Mouse (Mus musculus) thymus, postnatal 0 days (tissue): ENCODE data around the gene 2010111I01Rik. TPM values are rescaled to one million over a fixed set of nuclear protein-coding genes. Genes with fewer than 3 reads are reported as not detected.
A peak's percentile ranks its signal among the peaks of the same experiment; 100 is the strongest.

Experiments used
- DNase-seq: peaks from one replicate; pipeline ENCODE4 v3.0.0-alpha.2; 2015; ENCODE audit warnings: low spot score
- polyA plus RNA-seq: library from polyadenylated mRNA; unstranded; fragments of >200 nt; fragmentation: Nextera tagmentation; extraction: Ambion mirVana; gene quantifications from 2 replicates; pipeline ENCODE4 v1.2.1, GENCODE M21; 2015

Gene 2010111I01Rik
- polyA plus RNA-seq, 1 experiment from 2014 or later: 69.4 TPM

- DNase-seq: no peak
Observed at GRCm38 (mm10) chr13:63111297-63112042, 146.8 kb downstream of the 2010111I01Rik start.

DNA sequence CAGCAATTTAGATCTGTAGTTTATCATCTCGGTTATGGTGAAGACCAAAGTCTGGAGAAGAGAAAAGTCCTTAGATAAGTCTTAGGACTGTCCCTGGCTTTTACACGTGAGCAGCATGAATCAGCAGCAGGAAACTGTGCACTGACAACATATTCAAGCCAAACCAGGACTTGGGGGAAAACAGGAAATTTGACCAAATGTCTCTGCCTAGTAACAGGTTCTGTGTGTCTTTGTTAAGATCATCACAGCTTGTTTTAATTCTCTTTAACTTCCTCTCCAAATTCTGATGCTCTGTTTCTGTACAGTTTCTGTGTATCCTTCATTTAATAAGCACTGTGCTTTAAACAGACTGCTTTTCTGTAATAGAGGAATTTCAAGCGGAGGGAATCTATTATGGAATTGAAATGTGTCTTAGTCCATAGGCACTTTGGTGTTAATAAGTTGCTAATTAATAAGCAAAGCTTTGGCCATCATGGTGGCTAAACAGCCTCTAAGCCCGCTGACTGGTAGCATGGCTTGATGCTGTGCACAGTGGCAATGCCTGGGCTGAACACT is 147.4 kb downstream of the 2010111I01Rik start:
- DNase-seq: no peak

DNA sequence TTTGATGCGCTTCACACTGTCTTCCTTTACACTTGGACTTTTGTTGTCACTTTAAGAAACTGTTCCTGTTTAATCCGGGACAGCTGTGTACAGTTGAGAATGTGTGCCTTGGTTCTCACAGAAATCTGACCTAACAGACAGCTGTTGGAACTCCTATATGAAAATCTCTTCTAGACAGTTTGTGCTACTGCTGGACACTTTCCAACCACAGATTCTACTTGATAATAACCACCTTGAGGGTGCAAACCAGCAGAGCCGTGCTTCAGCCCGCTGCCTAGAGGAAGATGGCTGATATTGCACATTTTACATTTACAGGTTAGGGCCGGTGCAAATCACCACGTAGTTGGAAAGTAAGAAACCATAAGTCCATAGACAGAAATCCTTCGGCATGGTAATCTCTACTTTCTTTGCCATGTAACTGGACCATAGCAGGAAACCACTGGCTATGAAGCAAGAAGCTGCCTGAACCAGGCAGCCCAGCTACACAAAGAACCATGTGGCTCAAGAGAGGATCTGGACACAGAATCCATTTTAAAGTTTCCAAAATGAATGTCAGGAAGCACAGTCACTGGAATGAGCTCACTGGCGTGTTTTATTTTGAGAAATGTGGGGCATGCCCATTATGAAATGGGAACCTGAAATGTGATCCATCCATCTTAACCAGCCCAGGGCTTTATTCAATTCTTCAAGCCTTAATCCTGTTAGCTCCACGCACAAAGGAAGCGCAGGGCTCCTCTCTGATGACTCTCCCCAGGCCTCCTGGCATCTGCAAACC is 148.1 kb downstream of the 2010111I01Rik start:
- DNase-seq: peak; percentile 30

GRCm38 (mm10) chr13:63113881-63114301 is 149.2 kb downstream of the 2010111I01Rik start:
- no peak for DNase-seq

GRCm38 (mm10) chr13:63115187-63115784 is 150.6 kb downstream of the 2010111I01Rik start:
- no peak for DNase-seq

DNA sequence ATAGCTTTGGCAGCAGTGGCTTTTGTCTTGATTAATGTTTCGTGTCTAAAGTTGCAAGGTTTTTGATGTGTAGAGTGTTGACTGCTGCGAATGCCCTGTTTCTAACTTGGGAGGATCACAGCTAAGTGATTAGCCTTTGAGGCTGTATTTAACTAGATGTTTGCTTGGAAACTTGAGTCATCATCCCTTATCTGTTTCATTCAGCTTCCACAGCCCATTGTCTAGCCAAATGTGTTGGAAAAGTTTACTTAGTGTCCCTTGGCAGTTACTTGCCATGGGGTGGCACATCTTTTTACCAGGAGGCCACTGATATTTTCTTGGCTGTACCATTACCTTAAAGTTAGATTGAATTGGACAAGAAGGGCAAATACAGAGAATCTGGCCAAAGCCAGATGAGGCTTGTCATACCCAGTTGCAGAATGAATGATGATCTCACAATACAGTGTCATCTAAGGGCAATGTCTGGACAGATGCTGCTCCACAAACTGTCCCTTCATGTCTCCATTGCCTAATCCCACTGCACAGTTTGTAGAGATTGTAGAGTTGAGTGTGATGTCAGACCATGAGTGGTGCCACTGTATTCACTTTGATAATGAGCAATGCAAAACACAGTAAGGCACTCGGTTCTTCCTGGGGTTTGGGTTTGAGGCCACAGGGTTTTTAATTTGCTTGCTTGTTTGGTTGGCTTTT is 152.9 kb downstream of the 2010111I01Rik start:
- DNase-seq: no peak

DNA sequence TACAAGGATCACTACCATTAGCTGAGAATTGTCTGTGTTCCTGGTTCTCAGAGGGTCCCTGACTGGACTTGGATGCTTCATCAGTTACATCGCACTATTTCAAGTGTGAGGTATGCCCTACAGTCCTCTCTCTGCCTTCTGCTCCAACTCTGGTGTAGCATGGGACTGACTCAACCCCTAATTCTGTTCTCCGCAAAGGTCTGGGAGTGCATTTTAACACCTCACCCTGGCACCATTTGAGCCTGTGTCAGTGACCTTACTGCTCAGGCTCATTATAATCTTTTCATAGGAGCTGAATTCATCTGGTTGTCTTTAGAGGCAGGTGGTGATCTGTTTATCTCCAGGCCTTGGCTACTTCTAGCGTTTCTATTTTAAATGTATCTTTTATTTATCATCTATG is 154.0 kb downstream of the 2010111I01Rik start:
- DNase-seq: no peak

- no peak for DNase-seq
Observed at GRCm38 (mm10) chr13:63120296-63120695, 155.6 kb downstream of the 2010111I01Rik start.

DNA sequence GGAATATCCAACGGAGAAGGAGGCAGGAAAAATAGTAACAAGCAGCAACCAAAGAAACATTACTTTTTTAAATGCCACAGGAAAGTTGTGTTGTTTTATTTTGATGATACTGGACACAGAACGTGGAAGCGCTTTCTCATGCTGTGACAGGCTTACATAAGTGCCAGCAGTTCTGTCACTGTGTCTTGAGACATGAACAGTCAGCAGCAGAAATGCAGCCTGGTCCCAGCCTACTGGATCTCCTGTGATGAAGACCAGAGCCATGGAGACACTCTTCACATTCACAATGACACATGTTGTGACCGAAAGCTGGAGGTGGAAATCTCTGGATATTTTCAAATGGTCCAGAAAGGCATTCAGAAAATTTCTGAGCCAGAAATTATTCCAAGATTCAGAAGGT is 157.1 kb downstream of the 2010111I01Rik start:
- DNase-seq: no peak

GRCm38 (mm10) chr13:63126206-63126605 is 161.5 kb downstream of the 2010111I01Rik start:
- DNase-seq: no peak

- no peak for DNase-seq
Observed at GRCm38 (mm10) chr13:63127516-63127915, 162.8 kb downstream of the 2010111I01Rik start.

GRCm38 (mm10) chr13:63134879-63135421 is 170.3 kb downstream of the 2010111I01Rik start:
- DNase-seq: no peak

- DNase-seq: no peak
Observed at GRCm38 (mm10) chr13:63135994-63136393, 171.3 kb downstream of the 2010111I01Rik start.

- DNase-seq: peak; percentile 34
Observed at GRCm38 (mm10) chr13:63136775-63137174, 172.1 kb downstream of the 2010111I01Rik start.

DNA sequence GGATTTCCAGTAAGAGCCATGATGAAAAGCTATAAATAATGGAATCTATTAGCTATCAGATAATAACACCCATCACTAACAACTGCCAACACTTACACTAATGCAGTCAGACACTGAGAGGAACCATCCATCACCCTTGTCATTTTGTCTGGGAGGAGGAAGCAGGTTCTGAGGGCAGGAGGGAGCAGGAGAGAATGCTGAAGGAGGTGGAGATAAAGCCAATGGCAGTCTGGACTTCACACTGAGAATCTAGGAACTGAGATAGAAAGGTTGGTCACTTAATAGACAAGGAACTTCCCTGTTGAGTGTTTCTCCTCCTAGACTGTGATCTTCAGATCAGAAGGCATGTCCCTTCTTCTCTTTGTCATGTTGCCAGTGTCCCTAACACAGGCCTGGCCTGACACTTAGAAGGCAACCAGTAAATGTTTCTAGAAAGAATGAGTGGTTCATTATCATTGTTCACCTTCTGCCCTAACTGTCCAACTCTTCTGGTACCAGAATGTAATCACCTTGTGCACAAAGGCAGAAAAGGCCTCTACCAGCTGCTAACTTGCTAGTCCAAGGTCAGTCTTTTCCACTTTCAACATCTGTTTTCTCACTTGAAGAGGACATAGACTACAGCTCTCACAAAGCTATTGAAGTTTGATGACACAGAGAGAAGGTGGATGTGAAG is 173.8 kb downstream of the 2010111I01Rik start:
- DNase-seq: no peak

DNA sequence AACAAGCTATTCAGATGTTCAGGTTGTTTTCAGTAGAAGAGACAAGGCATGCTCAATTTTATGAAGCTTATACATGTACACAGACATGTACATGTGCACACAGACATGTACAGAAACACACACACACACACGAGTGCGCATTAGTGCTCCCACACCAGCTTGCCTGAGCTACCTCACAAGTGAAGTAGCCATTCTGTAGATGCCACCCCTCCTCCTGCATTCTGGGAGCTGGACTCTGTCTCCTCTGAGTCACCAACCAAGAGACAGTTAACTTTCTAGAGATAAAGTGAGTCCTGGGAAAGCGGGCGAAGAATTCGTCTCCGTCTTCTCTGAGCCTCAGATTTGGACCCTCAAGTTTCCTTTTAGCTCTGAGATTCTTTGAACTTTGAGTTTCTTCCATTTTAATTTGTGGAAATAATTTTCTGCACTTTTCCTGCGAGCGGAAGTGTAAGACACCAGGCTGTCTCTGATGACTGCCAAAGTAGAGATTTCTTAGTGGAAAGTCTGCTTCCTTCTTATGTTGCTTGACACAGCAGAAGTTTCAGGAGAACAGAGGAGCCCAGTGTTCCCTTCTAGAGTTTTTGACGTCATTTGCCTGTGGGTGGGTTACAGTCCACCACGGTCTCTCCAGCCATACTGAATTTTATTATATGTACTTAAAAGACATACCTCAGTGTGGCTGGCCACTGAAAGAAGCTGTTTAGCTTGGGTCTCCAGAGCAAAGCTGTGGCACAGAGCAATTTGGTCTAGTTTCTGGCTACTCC is 175.0 kb downstream of the 2010111I01Rik start:
- DNase-seq: no peak

GRCm38 (mm10) chr13:63140784-63141183 is 176.1 kb downstream of the 2010111I01Rik start:
- no peak for DNase-seq

DNA sequence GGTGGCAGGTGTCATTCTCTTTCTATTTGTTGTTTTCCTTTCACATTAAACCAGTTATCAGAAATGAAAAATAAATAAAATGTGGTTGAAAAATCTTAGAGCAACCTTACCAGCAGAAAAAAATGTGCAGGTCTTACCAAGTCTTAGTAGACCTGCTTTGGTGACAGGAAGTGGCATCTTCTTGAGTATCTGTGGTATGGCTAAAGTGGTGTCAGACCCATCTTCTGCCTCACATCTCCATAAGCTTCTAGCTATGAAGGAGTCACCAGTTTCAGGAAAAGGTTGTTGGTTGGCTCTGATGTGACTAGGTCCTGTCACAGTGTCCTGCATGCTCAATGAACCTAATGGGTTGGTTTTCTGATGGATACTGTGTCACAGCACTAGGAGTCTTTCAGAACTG is 176.6 kb downstream of the 2010111I01Rik start:
- peak; percentile 14 for DNase-seq

DNA sequence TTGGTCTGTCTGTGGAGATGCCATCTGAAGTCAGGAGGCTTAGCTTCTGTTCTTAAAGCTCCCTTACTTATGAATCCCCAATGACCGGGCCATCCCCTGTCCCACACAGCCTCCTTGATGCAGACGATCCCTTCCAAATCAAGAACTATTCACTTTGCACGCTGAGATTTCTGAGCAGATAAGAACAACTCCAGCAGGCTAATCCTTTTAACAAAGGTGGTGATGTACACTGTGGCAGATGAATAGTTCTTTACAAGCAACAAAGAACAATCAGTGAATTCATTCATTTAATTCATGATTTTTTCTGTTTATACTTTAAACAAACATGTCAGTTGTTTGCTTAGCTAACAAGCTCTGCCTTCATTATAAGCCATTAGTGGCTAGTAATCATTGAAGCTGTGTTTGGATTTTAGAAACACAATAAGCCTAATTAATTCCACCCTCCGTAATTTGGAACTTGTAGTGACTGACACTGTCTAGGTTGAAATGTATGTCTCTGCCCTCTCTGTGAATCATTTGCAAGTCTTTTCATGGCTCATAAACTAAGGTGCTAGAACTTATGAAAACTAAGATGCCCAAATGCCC is 182.0 kb downstream of the 2010111I01Rik start:
- DNase-seq: no peak
